8 mouse cellular contexts compared by ENCODE assay signal in genomic region chr3:142168863-142169521, GRCm38 (mm10). TPM values are rescaled to one million over a fixed set of nuclear protein-coding genes. Genes with fewer than 3 reads are reported as not detected.
DNase-seq lines count a peak whose midpoint lies in the region; ATAC-seq and TF ChIP-seq lines count a peak whose summit lies in the region.

TSS of gene Bmpr1b (minus strand) at chr3:142169425.

- peak within 1 kb of the TSS; percentile 67 for H3K4me3 ChIP-seq in hindbrain, postnatal 0 days (ENCODE audit: low read length)

- under 1% methylated on average over 56 of the region's 65 CpGs for WGBS in hindbrain, postnatal 0 days

- H3K9me3 ChIP-seq in hindbrain, postnatal 0 days (ENCODE audit: low read length), result no peaks in the 10 kb centered on the region

- TF ChIP-seq CTCF in hindbrain, postnatal 0 days (IDR thresholded peaks at IDR 0.05; ENCODE audit: low read depth), result peak; percentile 68

- H3K9ac ChIP-seq in hindbrain, postnatal 0 days (replicated peaks; ENCODE audit: low read length), result peak within 1 kb of the TSS; percentile 56

- peak within 1 kb of the TSS; percentile 98 for H3K4me2 ChIP-seq in hindbrain, postnatal 0 days (ENCODE audit: low read depth, low read length)

- no peaks in the 10 kb centered on the region for H3K27me3 ChIP-seq in hindbrain, postnatal 0 days (ENCODE audit: insufficient read depth, low read length)

- H3K4me1 ChIP-seq in hindbrain, postnatal 0 days (ENCODE audit: insufficient read depth, low read length), result no peaks in the 10 kb centered on the region

- ATAC-seq in hindbrain, postnatal 0 days, result peak; percentile 93
- ATAC-seq in megakaryocyte progenitor cell, adult 5-6 weeks (replicated peaks; ENCODE audit: poor library complexity), result peak; percentile 37
- no peak for ATAC-seq in monocyte, adult 5-6 weeks (replicated peaks; ENCODE audit: insufficient number of reproducible peaks, low FRiP score, low TSS enrichment, poor library complexity, severe bottlenecking)

- intact Hi-C loops in gastrocnemius, postnatal 14 days (cut with DNase I; ENCODE audit: low total_unique reads), result no loop called here

- peak; percentile 30 to 36 for DNase-seq in adrenal gland, adult 18-20 months (ENCODE audit: low spot score in 2 of 2)
- peak; percentile 87 for DNase-seq in embryo, embryonic 10.5 days (ENCODE audit: low spot score)
- peak; percentile 83 for DNase-seq in gastrocnemius, postnatal 14 days
- peak; percentile 88 for DNase-seq in hindbrain, postnatal 0 days (ENCODE audit: low spot score)
- DNase-seq in left cerebral cortex, adult 8-10 months (ENCODE audit: low spot score in 2 of 2), result peak; percentile 36 to 42
- peak; percentile 75 for DNase-seq in right cerebral cortex, postnatal 25 days

- H3K27ac ChIP-seq in hindbrain, postnatal 0 days, result peak within 1 kb of the TSS; percentile 36; the same call in 1 of the 2 replicates

- no peaks in the 10 kb centered on the region for H3K36me3 ChIP-seq in hindbrain, postnatal 0 days (ENCODE audit: insufficient read depth, low read length)

RNA-seq across cellular contexts. Expression of gene Bmpr1b, which starts in this region (rescaled TPM):
- under 1 TPM; 0.58 to 0.66 TPM for total RNA-seq in adrenal gland, adult 18-20 months (2021)
- total RNA-seq in gastrocnemius, postnatal 14 days (2021), result 1 to 10 TPM; 3.1 to 3.6 TPM
- total RNA-seq in hindbrain, postnatal 0 days (2014; rRNA removed), result 9.7 and 13.0 TPM in 2 replicates
- 4.6 and 5.4 TPM in 2 replicates for polyA plus RNA-seq in hindbrain, postnatal 0 days (2015; fragmentation: Nextera tagmentation; extraction: Ambion mirVana)
- total RNA-seq in left cerebral cortex, adult 8-10 months (2022), result 10 to 100 TPM; 19.7 to 21.1 (median 20.3) TPM
- not detected in 2 replicates for total RNA-seq in megakaryocyte progenitor cell, adult 5-6 weeks (2015)
- total RNA-seq in megakaryocyte progenitor cell, adult 5-6 weeks (2017), result not detected in 2 replicates
- total RNA-seq in monocyte, adult 5-6 weeks (2017), result not detected in 3 replicates

Comparison
In these comparisons a context has a peak if more than half of its experiments do, and no peak if none do; other contexts are left out.
1. Peak in DNase-seq in adrenal gland, adult 18-20 months; RNA of the gene not detected or under 1 TPM.
2. Peak in ATAC-seq in megakaryocyte progenitor cell, adult 5-6 weeks; RNA of the gene not detected or under 1 TPM.
3. DNase-seq: peak in every context shown above with its lines; median percentile 88 in hindbrain, postnatal 0 days; 87 in embryo, embryonic 10.5 days; 83 in gastrocnemius, postnatal 14 days; 75 in right cerebral cortex, postnatal 25 days; 39 in left cerebral cortex, adult 8-10 months; 33 in adrenal gland, adult 18-20 months.